Mouse (Mus musculus): ENCODE results near the gene Bnip2. TPM values are rescaled to one million over a fixed set of nuclear protein-coding genes. Genes with fewer than 3 reads are reported as not detected.

Bnip2 gene
- 100 to 1,000 TPM in 1 of 2 experiments, 10 to 100 TPM in 1; 96.8 to 108 TPM for total RNA-seq (2021)
- long read RNA-seq, experiment 1, transcript Bnip2-203 (9 exons, 1,465 nt): minor isoform, 5 of 204 reads
- long read RNA-seq, experiment 1, transcript Bnip2-202 (10 exons, 2,328 nt): minor isoform, 70 of 204 reads
- long read RNA-seq, experiment 1, transcript Bnip2-201 (11 exons, 2,464 nt): major isoform, 89 of 204 reads
- long read RNA-seq, experiment 1, partial matches to known transcripts: 4 of 204 reads
- long read RNA-seq, experiment 1, other reads (novel, unspliced or antisense): 36 of 204 reads
- long read RNA-seq, experiment 2, transcript Bnip2-202 (10 exons, 2,328 nt): minor isoform, 18 of 80 reads
- long read RNA-seq, experiment 2, transcript Bnip2-201 (11 exons, 2,464 nt): major isoform, 48 of 80 reads
- long read RNA-seq, experiment 2, partial matches to known transcripts: 1 of 80 reads
- long read RNA-seq, experiment 2, other reads (novel, unspliced or antisense): 11 of 80 reads

GRCm38 (mm10) chr9:69989303-69990121 lies at the start of gene Bnip2:
TSS of gene Bnip2 (plus strand) at chr9:69989466.
- DNase-seq: peak; percentile 99

DNA sequence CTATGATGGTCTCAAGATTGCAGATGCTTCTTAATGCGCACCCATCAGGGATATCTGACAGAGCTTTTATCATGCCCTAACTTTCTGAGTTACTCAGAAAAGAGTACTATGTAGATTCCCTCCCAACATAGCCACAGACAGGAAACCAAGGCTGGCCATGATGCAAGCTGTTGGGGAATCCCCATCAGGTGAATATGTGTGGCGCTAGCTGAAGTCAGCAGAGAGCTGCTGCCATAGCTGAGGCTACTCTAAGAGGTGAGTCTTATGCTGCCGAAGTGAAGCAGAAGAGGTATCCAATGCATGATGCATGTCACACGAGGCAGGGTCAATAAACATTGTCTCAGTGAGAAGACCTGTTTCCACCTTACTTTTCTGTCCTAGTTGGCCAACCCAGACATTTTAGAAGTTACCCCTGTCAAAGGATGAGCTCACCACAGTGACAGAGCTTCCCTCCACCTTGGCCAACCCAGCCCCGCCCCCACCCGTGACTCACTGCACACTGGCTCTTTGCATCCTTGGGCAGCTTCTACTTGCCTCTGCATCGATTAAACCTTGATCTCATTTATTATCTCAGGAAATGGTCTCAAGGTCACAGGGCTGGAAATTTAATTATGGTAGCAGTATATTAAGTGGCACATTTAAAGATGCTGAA lies 48.3 kb upstream of the Bnip2 start:
- DNase-seq: peak; percentile 10

GRCm38 (mm10) chr9:69941556-69941955 lies 47.7 kb upstream of the Bnip2 start:
- DNase-seq: no peak

DNA sequence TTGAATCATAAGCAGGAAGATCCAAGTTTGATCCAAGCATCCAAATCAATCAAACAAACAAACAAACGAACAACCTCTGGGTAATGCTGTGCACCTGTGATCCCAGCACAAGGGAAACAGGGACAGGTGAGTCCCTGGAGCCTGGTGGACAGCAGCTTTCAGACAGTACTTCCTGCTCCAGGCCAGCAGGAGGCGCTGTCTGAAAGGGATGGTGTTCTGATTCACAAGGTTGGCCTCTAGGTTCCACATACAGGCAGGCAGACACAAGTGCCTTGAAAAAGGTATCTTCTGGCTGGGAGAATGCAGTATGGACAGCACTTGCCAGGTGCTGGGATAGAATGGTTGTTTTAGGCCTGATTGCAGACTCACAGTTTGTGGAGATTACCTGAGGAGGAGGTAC lies 40.3 kb upstream of the Bnip2 start:
- DNase-seq: peak; percentile 67

DNA sequence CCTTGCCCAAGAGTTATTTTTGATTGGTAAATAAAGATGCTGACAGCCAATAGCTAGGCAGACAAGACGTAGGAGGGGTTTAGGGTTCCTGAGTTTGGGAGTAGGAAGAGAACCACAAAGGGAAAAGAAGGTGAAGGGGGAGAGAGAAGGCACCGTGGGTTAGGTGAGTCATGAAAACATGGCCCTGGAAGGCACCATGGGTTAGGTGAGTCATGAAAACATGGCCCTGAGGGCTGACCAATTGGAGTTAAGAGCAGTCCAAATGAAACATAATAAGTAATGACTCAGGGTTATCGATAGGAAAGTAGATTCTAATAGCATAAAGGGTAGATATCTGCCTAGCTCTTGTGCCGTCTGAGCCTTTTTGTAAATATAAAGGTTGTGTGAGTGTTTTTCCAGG lies 39.6 kb upstream of the Bnip2 start:
- peak; percentile 21 for DNase-seq

DNA sequence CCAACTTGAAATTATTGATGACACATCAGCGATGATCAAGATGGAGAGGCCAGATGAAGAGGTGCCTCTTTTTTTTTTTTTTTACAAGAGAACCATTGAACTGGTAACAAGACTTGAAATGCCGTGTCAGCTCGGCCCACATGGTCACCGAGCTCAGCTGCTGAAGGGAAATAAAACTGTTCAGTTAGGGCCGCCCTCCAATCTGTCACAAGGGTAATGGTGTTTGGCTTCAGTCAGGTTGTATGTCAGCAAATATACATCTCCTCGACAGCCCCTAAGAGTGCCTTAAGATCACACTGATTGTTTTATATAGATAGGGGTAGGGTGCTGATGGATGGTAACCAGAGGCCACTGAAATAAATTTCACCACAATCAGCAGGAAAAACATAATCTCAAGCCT lies 28.3 kb upstream of the Bnip2 start:
- no peak for DNase-seq

DNA sequence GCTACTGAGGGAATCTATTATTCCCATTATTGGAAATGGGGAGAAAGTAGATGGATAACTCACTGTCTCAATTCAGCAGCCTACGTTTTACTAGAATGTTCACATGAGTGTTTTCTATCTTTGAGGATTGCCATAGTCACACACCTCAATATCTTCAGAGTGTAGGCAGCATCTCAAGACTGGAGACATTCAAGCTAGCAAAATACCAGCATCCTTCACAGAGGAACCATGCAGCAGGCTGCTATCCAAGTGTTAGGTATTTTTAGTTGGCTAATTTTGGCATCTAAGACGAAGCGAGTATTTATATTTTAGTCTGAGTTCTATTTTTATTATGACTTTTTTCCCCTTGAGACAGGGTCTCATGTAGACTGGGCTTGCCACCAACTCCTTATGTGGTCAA lies 24.9 kb upstream of the Bnip2 start:
- DNase-seq: no peak

- DNase-seq: no peak
Observed at GRCm38 (mm10) chr9:69985526-69985925, 3.7 kb upstream of the Bnip2 start.

DNA sequence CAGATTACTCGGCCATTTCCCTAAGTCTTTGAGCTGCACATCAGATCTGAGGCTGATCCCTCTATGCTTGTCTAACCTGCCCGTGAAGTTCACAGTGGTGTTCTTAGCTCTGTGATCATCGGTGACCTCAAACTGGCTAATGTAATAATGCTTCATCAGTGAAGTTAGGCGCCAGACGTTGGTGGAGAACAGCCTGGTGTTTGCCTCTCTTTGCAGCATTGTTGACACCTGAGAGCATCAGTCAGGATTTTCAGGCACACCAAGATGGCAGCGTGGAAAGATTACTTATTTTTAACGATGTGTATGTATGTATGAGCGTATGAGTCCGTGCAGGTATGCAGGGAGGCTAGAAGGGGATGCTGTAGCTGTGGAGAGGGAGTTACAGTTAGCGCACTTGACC lies 3.2 kb upstream of the Bnip2 start:
- no peak for DNase-seq

DNA sequence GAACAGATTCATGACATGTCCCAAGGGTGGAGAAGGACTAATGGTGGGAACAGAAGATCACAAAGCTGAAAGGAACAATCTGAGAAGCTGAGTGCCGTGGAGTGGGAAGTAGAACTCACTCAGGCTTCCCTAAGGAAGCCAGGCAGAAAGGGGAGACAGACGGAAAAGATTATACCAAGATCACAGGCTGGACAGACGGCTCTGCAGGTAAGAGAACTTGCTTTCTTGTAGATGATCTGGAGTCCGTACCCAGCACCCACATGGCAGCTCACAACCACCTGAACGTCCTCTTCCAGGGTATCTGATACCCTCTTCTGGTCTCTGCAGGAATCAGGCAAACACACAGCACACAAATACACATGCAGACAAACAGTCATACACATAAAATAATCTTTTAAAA lies 2.7 kb upstream of the Bnip2 start:
- DNase-seq: no peak

- DNase-seq: peak; percentile 79
Observed at GRCm38 (mm10) chr9:69987579-69987978, 1.7 kb upstream of the Bnip2 start.

GRCm38 (mm10) chr9:69988706-69989302 lies 462 bp upstream of the Bnip2 start:
- DNase-seq: no peak

- no peak for DNase-seq
Observed at GRCm38 (mm10) chr9:69990346-69990745, 1.1 kb downstream of the Bnip2 start.

DNA sequence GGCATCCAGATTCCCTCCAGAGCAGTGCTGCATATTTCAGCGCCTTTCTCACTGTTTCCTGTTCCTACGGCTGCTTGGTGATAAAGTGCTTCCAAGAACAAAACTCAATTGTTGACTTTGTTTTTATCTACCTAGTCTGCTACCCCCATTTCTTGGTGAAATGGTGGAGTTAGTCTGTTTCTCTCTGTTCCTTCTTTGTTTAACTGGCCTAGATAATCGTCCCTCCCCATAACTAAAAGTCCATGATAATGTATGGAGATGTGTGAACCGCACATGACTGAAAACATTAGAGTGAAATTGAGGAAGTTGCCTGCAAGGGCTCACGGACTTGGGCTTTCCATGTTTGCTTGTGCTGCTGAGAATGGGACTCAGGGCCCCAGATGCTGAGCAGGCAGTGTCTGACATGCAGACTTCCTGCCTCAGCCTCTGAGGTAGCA lies 3.6 kb downstream of the Bnip2 start:
- no peak for DNase-seq

- no peak for DNase-seq
Observed at GRCm38 (mm10) chr9:69993479-69993878, 4.2 kb downstream of the Bnip2 start.

DNA sequence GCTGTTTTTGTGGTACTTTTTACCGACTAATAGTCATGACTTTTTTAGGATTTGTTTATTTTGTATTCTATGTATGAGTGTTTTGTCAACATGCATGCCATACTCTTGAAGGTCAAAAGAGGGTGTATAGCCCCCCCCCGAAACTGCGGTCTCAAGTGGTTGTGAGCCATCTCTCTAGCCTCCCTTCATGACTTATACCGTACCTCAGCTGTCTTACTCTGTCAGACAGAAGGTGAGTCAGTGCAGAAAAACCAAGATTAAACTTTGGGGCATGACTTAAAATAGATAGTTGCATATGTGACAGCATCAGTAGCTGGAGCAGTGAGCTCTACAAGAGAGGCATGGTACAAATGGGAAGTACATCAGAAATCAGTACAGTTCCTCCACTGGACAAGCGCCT lies 5.3 kb downstream of the Bnip2 start:
- no peak for DNase-seq

DNA sequence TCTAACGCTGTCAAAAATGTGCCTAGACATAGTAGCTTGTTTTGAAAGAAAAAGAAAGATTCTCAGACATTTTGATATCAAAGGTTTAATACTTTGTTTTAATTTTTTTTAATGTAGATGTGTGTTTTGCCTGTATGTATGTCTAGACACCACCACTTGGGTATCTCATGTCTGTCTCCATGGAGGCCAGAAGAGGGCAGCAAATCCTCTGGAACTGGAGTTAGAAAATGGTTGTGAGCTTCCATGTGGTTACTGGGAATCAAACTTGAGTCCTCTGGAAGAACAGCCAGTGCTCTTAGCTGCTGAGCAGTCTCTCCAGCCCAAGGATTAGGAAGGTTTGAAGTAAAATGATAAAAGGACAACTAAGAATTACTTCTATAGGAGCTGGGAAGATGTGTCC lies 10.1 kb downstream of the Bnip2 start:
- DNase-seq: no peak

DNA sequence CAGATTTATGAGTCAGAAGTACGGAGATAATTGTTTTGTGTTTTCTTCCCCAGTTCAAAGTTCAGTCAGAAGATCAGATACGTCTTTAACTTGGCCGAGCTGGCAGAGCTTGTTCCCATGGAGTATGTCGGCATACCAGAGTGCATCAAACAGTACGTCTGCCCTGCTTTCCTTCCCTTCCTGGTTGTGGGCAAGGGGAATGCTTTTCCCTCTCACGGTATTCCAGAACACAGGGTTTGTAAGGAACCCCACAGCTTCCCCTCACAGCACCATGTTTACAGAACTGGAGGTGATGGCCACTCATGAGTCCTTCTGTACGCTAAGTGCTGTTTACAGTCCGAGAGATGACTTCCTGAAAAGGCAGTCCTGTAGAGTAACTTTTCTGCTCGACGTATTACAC lies 14.2 kb downstream of the Bnip2 start:
- DNase-seq: no peak

DNA sequence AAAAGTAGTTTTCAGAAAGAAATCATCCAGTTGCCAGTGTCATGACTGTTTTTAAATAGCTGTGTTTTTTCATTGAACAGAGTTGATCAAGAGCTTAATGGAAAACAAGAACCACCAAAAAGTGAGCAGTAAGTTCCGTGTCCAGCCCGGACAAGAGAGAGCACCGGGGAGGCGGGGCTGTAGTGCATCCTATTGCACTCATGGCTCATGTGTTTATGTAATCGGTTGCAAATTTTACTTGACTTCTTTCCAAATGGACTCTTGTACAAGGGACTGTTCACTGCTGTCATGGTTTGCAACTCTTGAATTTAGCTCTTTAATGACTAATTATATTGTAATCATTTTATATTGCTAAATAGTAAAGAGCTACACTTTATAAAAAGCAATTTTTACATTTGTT lies 17.7 kb downstream of the Bnip2 start:
- DNase-seq: no peak

DNA sequence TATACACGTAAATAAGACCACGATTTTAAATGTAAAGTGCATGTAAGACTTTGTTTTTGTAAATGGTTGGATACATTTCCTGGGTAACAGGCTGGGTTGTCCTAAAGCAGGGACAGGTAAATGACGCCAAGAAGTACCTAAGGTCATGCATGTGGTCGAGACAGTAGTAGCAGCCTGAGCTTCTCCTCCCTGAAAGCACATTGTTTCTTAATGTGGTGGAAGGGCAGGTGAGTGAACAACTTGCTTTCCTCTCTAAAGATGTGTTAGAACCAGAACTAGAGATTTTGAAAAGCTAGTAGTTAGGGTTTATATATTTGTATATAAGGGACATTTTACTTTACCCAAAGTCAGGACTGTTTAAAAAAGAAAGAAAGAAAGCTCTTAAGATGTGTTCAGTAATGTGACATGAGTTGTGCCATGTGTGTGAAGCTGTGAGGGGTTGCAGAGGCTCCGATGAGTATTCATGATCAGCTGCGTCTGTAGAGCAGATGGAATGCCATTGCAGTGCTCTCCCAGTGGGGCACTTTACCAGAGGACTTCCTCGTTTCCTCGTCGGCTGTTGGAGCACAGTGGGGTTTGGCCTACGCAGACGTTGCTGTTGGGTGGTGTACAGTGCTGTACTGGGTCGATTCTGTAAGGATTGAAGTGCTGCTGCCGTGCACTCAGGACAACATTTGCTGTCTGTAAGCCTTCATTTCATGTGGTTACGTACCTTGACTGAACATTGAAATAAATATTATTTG lies 18.4 kb downstream of the Bnip2 start:
- DNase-seq: no peak

DNA sequence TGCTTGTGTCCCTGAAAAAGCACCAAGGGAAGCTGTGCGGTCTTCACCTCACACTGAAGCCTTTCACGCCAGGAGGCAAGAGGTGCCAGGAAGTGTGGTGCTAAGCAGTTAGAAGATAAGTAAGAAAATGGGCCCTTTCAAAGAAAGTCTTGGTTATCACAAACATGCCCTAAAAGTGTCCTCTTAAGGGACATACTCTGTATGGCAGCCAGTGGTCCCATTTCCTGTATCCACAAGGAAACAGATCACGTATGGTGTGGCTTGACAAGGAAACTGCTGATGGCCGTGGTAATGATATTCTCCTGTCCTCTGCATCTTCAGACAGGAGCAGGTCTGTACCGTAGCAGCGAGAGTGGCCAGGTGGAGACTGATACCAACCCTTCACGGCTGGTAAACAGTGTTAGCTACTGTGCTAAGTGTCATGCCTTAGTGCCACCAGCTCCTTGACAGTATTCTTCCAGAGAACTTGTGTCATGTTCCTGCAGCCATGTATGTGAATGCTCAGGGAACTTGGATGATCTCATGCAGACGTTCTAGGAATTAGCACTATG lies 20.6 kb downstream of the Bnip2 start:
- DNase-seq: no peak
